Mouse (Mus musculus) forebrain, embryonic 14.5 days (tissue): ENCODE measurements around the gene Zfr2. TPM values are rescaled to one million over a fixed set of nuclear protein-coding genes. Genes with fewer than 3 reads are reported as not detected.

Experiments used
- ATAC-seq: fragments of 200-750 bp; cut with Nextera tagmentation; 2 replicates; pipeline ENCODE4 v1.8.0; 2017; ENCODE audit warnings: mild to moderate bottlenecking, moderate library complexity
- DNase-seq: peaks from one replicate; pipeline ENCODE4 v3.0.0-alpha.2; 2015; ENCODE audit warnings: low spot score
- H3K27ac ChIP-seq: fragments of 300-500 bp; sonication (generic); 2 replicates; pipeline ENCODE4 v1.5.1; 2014; ENCODE audit warnings: low read depth, mild to moderate bottlenecking, control low read depth, low read length, moderate library complexity
- H3K27me3 ChIP-seq: fragments of 300-500 bp; sonication (generic); replicated peaks from 2 replicates; pipeline ENCODE4 v1.6.1; 2014; ENCODE audit warnings: low read length, control low read depth, mixed read lengths; ENCODE audit not compliant: control insufficient read depth, insufficient read depth
- H3K36me3 ChIP-seq: fragments of 300-500 bp; sonication (generic); 2 replicates; pipeline ENCODE4 v1.6.1; 2014; ENCODE audit warnings: low read length, control low read depth; ENCODE audit not compliant: control insufficient read depth, insufficient read depth
- H3K4me1 ChIP-seq: fragments of 300-500 bp; sonication (generic); 2 replicates; pipeline ENCODE4 v1.6.1; 2014; ENCODE audit warnings: antibody characterized with exemption, low read length, control low read depth; ENCODE audit not compliant: control insufficient read depth, insufficient read depth
- H3K4me2 ChIP-seq: fragments of 300-500 bp; sonication (generic); 2 replicates; pipeline ENCODE4 v1.6.1; 2014; ENCODE audit warnings: mild to moderate bottlenecking, control low read depth, low read length
- H3K4me3 ChIP-seq: fragments of 300-500 bp; sonication (generic); 2 replicates; pipeline ENCODE4 v1.5.1; 2014; ENCODE audit warnings: low read depth, low read length, control low read depth
- H3K9ac ChIP-seq: fragments of 300-500 bp; sonication (generic); 2 replicates; pipeline ENCODE4 v1.6.1; 2014; ENCODE audit warnings: mild to moderate bottlenecking, low read length, control low read depth, moderate library complexity
- H3K9me3 ChIP-seq: fragments of 300-500 bp; sonication (generic); replicated peaks from 2 replicates; pipeline ENCODE4 v1.6.1; 2016; ENCODE audit warnings: low read length, control low read depth, mixed read lengths; ENCODE audit not compliant: control insufficient read depth
- WGBS: fragments of 180-500 bp; shearing (Covaris S2); extraction: QIAGEN DNeasy Blood & Tissue Kit; methylation state at CpG from one replicate; pipeline ENCODE4 v1.1.7; 2014; 5-methylcytosine and 5-hydroxymethylcytosine counted together
- polyA plus RNA-seq: library from polyadenylated mRNA; unstranded; fragments of >200 nt; fragmentation: Nextera tagmentation; extraction: Ambion mirVana; gene quantifications from 2 replicates; pipeline ENCODE4 v1.2.1, GENCODE M21; 2014

Gene Zfr2
- polyA plus RNA-seq, 1 experiment from 2014 or later, result 7.5 TPM

- Histone ChIP-seq H3K27me3 (peaks cover 20% of the 10 kb centered on the region), H3K27ac (no peak overlapping the region), H3K4me2 (no peak overlapping the region), H3K4me1 (no peaks in the 10 kb centered on the region), H3K9ac (no peak overlapping the region), H3K4me3 (no peak overlapping the region), H3K36me3 (peaks cover 8% of the 10 kb centered on the region; the same call in 1 of the 2 replicates), H3K9me3 (no peaks in the 10 kb centered on the region)
- ATAC-seq (no peak), DNase-seq (no peak)
- WGBS, result 85% methylated on average over 13 of the region's 13 CpGs
Observed at GRCm38 (mm10) chr10:81200141-81200540, 32.8 kb upstream of the Zfr2 start.

DNA sequence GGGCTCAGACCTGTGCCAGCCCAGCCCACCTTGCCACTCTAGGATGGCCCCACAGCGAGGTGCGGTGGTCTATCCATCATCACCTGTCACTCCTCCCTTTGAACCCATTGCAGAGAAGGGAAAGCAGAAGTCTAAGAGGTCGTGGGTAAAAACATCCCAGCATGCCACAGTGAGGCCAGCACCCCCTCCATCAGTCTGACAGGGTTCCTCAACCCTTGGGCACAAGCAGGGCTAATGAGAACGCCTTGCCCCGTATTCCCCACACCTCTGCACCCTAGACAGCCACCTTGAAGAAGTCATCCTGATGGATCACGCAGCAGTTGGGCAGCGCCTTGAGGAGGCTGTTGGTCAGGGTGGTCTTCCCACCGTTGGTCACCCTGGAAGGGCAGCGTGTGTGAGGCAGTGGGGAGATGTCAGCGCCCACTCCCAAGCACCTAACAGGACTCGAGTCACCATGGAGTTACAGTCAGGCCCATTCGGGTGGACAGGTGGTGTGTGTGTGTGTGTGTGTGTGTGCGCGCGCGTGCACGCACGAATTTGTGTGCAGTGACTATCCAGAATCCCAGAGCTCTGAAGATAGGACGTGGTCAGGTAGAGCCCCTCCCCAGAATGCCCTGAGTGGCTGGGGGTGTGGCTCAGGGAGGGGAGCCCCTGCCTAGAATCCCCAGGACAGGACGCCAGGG is 32.2 kb upstream of the Zfr2 start:
- H3K9me3 ChIP-seq, result no peaks in the 10 kb centered on the region
- H3K4me2 ChIP-seq, result no peak overlapping the region
- H3K4me1 ChIP-seq, result no peaks in the 10 kb centered on the region
- peaks cover 14% of the 10 kb centered on the region for H3K36me3 ChIP-seq
- ATAC-seq (no peak), DNase-seq (no peak)
- no peak overlapping the region for H3K4me3 ChIP-seq
- no peak overlapping the region for H3K9ac ChIP-seq
- WGBS, result 77% methylated on average over 20 of the region's 20 CpGs
- H3K27ac ChIP-seq, result no peak overlapping the region
- peaks cover 14% of the 10 kb centered on the region for H3K27me3 ChIP-seq

- Histone ChIP-seq H3K4me3 (no peak within 1 kb of the TSS), H3K9me3 (no peaks in the 10 kb centered on the region), H3K27ac (no peak within 1 kb of the TSS), H3K27me3 (0 out of 2 replicates have a peak, but pooled peaks cover 1% of the 10 kb centered on the region), H3K9ac (no peak within 1 kb of the TSS), H3K4me2 (no peak within 1 kb of the TSS), H3K36me3 (peaks cover 23% of the 10 kb centered on the region), H3K4me1 (no peaks in the 10 kb centered on the region)
- DNase-seq (no peak), ATAC-seq (no peak)
- 57% methylated on average over 13 of the region's 13 CpGs for WGBS
Observed at GRCm38 (mm10) chr10:81201807-81202758, 30.9 kb upstream of the Zfr2 start, which contains the start of gene Nmrk2. Gene Nmrk2 (minus strand): TSS chr10:81202051.

DNA sequence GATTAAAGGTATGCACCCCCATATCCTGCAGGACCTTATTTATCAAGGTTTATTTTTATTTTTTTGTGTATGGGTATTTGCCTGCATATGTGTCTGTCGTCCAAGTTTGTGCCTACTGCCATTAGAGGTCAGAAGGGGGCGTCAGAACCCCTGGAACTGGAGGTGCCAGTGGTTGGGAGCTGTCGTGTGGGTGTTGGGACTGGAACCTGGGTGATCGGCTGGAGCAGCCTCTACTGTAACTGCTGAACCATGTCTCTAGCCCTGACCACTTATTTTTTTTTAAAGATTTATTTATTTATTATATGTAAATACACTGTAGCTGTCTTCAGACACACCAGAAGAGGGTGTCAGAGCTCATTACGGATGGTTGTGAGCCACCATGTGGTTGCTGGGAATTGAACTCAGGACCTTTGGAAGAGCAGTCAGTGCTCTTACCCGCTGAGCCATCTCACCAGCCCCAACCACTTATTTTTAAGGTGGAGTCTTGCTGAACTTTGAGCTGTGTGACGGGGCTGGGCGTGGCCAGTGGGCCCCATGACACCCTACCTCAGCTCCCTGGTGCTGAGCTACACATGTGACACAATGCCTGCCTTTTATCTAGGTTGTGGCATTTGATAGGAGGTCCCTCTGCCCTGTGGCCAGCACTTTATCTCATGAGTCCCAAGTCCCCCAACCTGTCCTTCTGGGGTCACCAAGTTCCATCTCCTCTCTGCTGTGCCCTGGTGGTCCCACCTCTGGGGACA is 29.8 kb upstream of the Zfr2 start:
- 71% methylated on average over 8 of the region's 8 CpGs for WGBS
- Histone ChIP-seq H3K27ac (no peak overlapping the region), H3K27me3 (no peaks in the 10 kb centered on the region)

GRCm38 (mm10) chr10:81204137-81204536 is 28.8 kb upstream of the Zfr2 start:
- DNase-seq (no peak), ATAC-seq (no peak; the same call in 1 of the 2 replicates)
- Histone ChIP-seq H3K27ac (no peak overlapping the region), H3K9ac (no peak overlapping the region), H3K4me2 (no peak overlapping the region), H3K4me1 (no peaks in the 10 kb centered on the region), H3K27me3 (no peaks in the 10 kb centered on the region), H3K9me3 (no peaks in the 10 kb centered on the region), H3K36me3 (peaks cover 37% of the 10 kb centered on the region), H3K4me3 (no peak overlapping the region)
- 65% methylated on average over 4 of the region's 4 CpGs for WGBS

More for the DNA sequence above, 29.8 kb upstream of the Zfr2 start:
- H3K4me3 ChIP-seq, result no peak overlapping the region
- peaks cover 29% of the 10 kb centered on the region for H3K36me3 ChIP-seq
- DNase-seq (no peak), ATAC-seq (no peak)
- no peak overlapping the region for H3K9ac ChIP-seq
- H3K9me3 ChIP-seq, result no peaks in the 10 kb centered on the region
- H3K4me1 ChIP-seq, result no peaks in the 10 kb centered on the region
- H3K4me2 ChIP-seq, result no peak overlapping the region

- H3K9ac ChIP-seq, result no peak overlapping the region
- no peaks in the 10 kb centered on the region for H3K9me3 ChIP-seq
- no peak overlapping the region for H3K4me3 ChIP-seq
- WGBS, result 98% methylated on average over 5 of the region's 5 CpGs
- H3K4me2 ChIP-seq, result no peak overlapping the region
- ATAC-seq, result no peak
- H3K27ac ChIP-seq, result no peak overlapping the region
- H3K27me3 ChIP-seq, result no peaks in the 10 kb centered on the region
- DNase-seq, result no peak
- H3K36me3 ChIP-seq, result peaks cover 84% of the 10 kb centered on the region
- H3K4me1 ChIP-seq, result no peaks in the 10 kb centered on the region
Observed at GRCm38 (mm10) chr10:81210154-81210553, 22.8 kb upstream of the Zfr2 start.

GRCm38 (mm10) chr10:81216260-81216659 is 16.7 kb upstream of the Zfr2 start:
- no peaks in the 10 kb centered on the region for H3K27me3 ChIP-seq
- H3K27ac ChIP-seq, result no peak overlapping the region
- ATAC-seq (no peak), DNase-seq (no peak)
- peaks cover 74% of the 10 kb centered on the region for H3K36me3 ChIP-seq
- WGBS, result 95% methylated on average over 6 of the region's 6 CpGs
- H3K4me2 ChIP-seq, result no peak overlapping the region
- H3K4me3 ChIP-seq, result no peak overlapping the region
- H3K9me3 ChIP-seq, result no peaks in the 10 kb centered on the region
- H3K4me1 ChIP-seq, result no peaks in the 10 kb centered on the region
- H3K9ac ChIP-seq, result no peak overlapping the region

- no peak for DNase-seq
- no peaks in the 10 kb centered on the region for H3K27me3 ChIP-seq
- no peak overlapping the region for H3K27ac ChIP-seq
- H3K4me1 ChIP-seq, result no peaks in the 10 kb centered on the region
- H3K9ac ChIP-seq, result no peak overlapping the region
- peaks cover 74% of the 10 kb centered on the region for H3K36me3 ChIP-seq
- H3K9me3 ChIP-seq, result no peaks in the 10 kb centered on the region
- no peak overlapping the region for H3K4me2 ChIP-seq
- ATAC-seq, result no peak
- H3K4me3 ChIP-seq, result no peak overlapping the region
- 87% methylated on average over 6 of the region's 6 CpGs for WGBS
Observed at GRCm38 (mm10) chr10:81216810-81217209, 16.1 kb upstream of the Zfr2 start.
